Mouse (Mus musculus): Measurements from ENCODE around the gene Tenm2.

GRCm38 (mm10) chr11:36002900-36003299, 1232.9 kb downstream of the Tenm2 start:
- TF ChIP-seq EP300 (IDR thresholded peaks at IDR 0.05; ENCODE audit: insufficient read depth, low read depth, low read length): no peak
- TF ChIP-seq POLR2A (IDR thresholded peaks at IDR 0.05; ENCODE audit: insufficient read depth, low read depth, low read length): no peak
